Mouse (Mus musculus) embryonic facial prominence, embryonic 14.5 days (tissue): ENCODE measurements around the gene Panx1. TPM values are rescaled to one million over a fixed set of nuclear protein-coding genes. Genes with fewer than 3 reads are reported as not detected.

Experiments
- ATAC-seq: fragments of 200-750 bp; cut with Nextera tagmentation; 2 replicates; pipeline ENCODE4 v1.8.0; 2017; ENCODE audit warnings: low read depth, moderate number of reproducible peaks, moderate TSS enrichment
- DNase-seq: peaks from one replicate; pipeline ENCODE4 v3.0.0-alpha.2; 2015; ENCODE audit warnings: low spot score
- H3K27ac ChIP-seq: fragments of 300-500 bp; sonication (generic); replicated peaks from 2 replicates; pipeline ENCODE4 v1.5.1; 2014; ENCODE audit warnings: low read depth, mild to moderate bottlenecking, low read length, moderate library complexity
- H3K27me3 ChIP-seq: fragments of 300-500 bp; sonication (generic); replicated peaks from 2 replicates; pipeline ENCODE4 v1.6.1; 2014; ENCODE audit warnings: low read length; ENCODE audit not compliant: control insufficient read depth, insufficient read depth
- H3K36me3 ChIP-seq: fragments of 300-500 bp; sonication (generic); 2 replicates; pipeline ENCODE4 v1.6.1; 2014; ENCODE audit warnings: low read length, mixed read lengths; ENCODE audit not compliant: control insufficient read depth, insufficient read depth
- H3K4me1 ChIP-seq: fragments of 300-500 bp; sonication (generic); 2 replicates; pipeline ENCODE4 v1.6.1; 2014; ENCODE audit warnings: antibody characterized with exemption, low read length; ENCODE audit not compliant: control insufficient read depth, insufficient read depth
- H3K4me2 ChIP-seq: fragments of 300-500 bp; sonication (generic); 2 replicates; pipeline ENCODE4 v1.6.1; 2014; ENCODE audit warnings: low read depth, mild to moderate bottlenecking, low read length, moderate library complexity, mixed read lengths
- H3K4me3 ChIP-seq: fragments of 300-500 bp; sonication (generic); 2 replicates; pipeline ENCODE4 v1.5.1; 2014; ENCODE audit warnings: low read depth, mild to moderate bottlenecking, low read length
- H3K9ac ChIP-seq: fragments of 300-500 bp; sonication (generic); 2 replicates; pipeline ENCODE4 v1.6.1; 2014; ENCODE audit warnings: low read depth, mild to moderate bottlenecking, low read length, moderate library complexity, mixed read lengths
- H3K9me3 ChIP-seq: fragments of 300-500 bp; sonication (generic); 2 replicates; pipeline ENCODE4 v1.6.1; 2016; ENCODE audit warnings: low read length; ENCODE audit not compliant: control insufficient read depth
- WGBS: fragments of 180-500 bp; shearing (Covaris S2); extraction: QIAGEN DNeasy Blood & Tissue Kit; methylation state at CpG from one replicate; pipeline ENCODE4 v1.1.7; 2014; 5-methylcytosine and 5-hydroxymethylcytosine counted together
- polyA plus RNA-seq: library from polyadenylated mRNA; unstranded; fragments of >200 nt; fragmentation: Nextera tagmentation; extraction: Ambion mirVana; gene quantifications from 2 replicates; pipeline ENCODE4 v1.2.1, GENCODE M21; 2014

Panx1 gene
- polyA plus RNA-seq, 1 experiment from 2014 or later, result 48.3 TPM

- Histone ChIP-seq H3K4me2 (no peak overlapping the region), H3K9me3 (no peaks in the 10 kb centered on the region), H3K4me1 (no peaks in the 10 kb centered on the region), H3K27ac (no peak overlapping the region), H3K36me3 (no peaks in the 10 kb centered on the region), H3K27me3 (no peaks in the 10 kb centered on the region), H3K9ac (no peak overlapping the region), H3K4me3 (no peak overlapping the region)
- ATAC-seq (no peak), DNase-seq (no peak)
- WGBS, result 84% methylated on average over 4 of the region's 4 CpGs
Observed at GRCm38 (mm10) chr9:15032797-15033196, 12.5 kb downstream of the Panx1 start.

GRCm38 (mm10) chr9:15030771-15031170, 14.5 kb downstream of the Panx1 start:
- ATAC-seq (no peak), DNase-seq (no peak)
- Histone ChIP-seq H3K4me1 (no peaks in the 10 kb centered on the region), H3K36me3 (no peaks in the 10 kb centered on the region), H3K9me3 (no peaks in the 10 kb centered on the region), H3K9ac (0 out of 2 replicates have a peak overlapping the region, but pooled peaks have one; percentile 9), H3K4me3 (no peak overlapping the region), H3K27me3 (no peaks in the 10 kb centered on the region), H3K4me2 (no peak overlapping the region), H3K27ac (no peak overlapping the region)
- 60% methylated on average over 8 of the region's 8 CpGs for WGBS

GRCm38 (mm10) chr9:15029025-15029727, 16.1 kb downstream of the Panx1 start:
- Histone ChIP-seq H3K4me2 (no peak overlapping the region), H3K27ac (no peak overlapping the region), H3K4me3 (no peak overlapping the region), H3K9ac (no peak overlapping the region), H3K36me3 (no peaks in the 10 kb centered on the region), H3K4me1 (no peaks in the 10 kb centered on the region), H3K9me3 (no peaks in the 10 kb centered on the region), H3K27me3 (no peaks in the 10 kb centered on the region)
- ATAC-seq, result peak; percentile 62; the same call in 1 of the 2 replicates
- peak; percentile 43 for DNase-seq
- WGBS, result 60% methylated on average over 4 of the region's 5 CpGs

GRCm38 (mm10) chr9:15027725-15028124, 17.6 kb downstream of the Panx1 start:
- Histone ChIP-seq H3K9me3 (no peaks in the 10 kb centered on the region), H3K27me3 (no peaks in the 10 kb centered on the region), H3K27ac (no peak overlapping the region), H3K36me3 (no peaks in the 10 kb centered on the region), H3K4me3 (no peak overlapping the region), H3K4me2 (no peak overlapping the region), H3K4me1 (no peaks in the 10 kb centered on the region), H3K9ac (no peak overlapping the region)
- ATAC-seq (no peak), DNase-seq (no peak)
- 64% methylated on average over 3 of the region's 3 CpGs for WGBS

- DNase-seq (no peak), ATAC-seq (no peak)
- 94% methylated on average over 1 of the region's 1 CpGs for WGBS
- no peak overlapping the region for H3K4me2 ChIP-seq
- H3K9ac ChIP-seq, result no peak overlapping the region
- no peak overlapping the region for H3K27ac ChIP-seq
- no peaks in the 10 kb centered on the region for H3K4me1 ChIP-seq
- H3K27me3 ChIP-seq, result no peaks in the 10 kb centered on the region
- no peaks in the 10 kb centered on the region for H3K36me3 ChIP-seq
- H3K9me3 ChIP-seq, result no peaks in the 10 kb centered on the region
- H3K4me3 ChIP-seq, result no peak overlapping the region
Observed at GRCm38 (mm10) chr9:15023049-15023448, 22.2 kb downstream of the Panx1 start.

- DNase-seq (no peak), ATAC-seq (no peak)
- Histone ChIP-seq H3K4me1 (no peaks in the 10 kb centered on the region), H3K27ac (no peak overlapping the region), H3K9me3 (no peaks in the 10 kb centered on the region), H3K36me3 (peaks cover 4% of the 10 kb centered on the region; the same call in 1 of the 2 replicates), H3K4me3 (no peak overlapping the region), H3K27me3 (no peaks in the 10 kb centered on the region), H3K4me2 (no peak overlapping the region), H3K9ac (no peak overlapping the region)
- 84% methylated on average over 9 of the region's 9 CpGs for WGBS
Observed at GRCm38 (mm10) chr9:15021156-15021555, 24.1 kb downstream of the Panx1 start.

- Histone ChIP-seq H3K27me3 (no peaks in the 10 kb centered on the region), H3K27ac (no peak overlapping the region), H3K4me1 (no peaks in the 10 kb centered on the region), H3K9me3 (no peaks in the 10 kb centered on the region), H3K9ac (no peak overlapping the region), H3K36me3 (peaks cover 4% of the 10 kb centered on the region; the same call in 1 of the 2 replicates), H3K4me3 (no peak overlapping the region), H3K4me2 (no peak overlapping the region)
- ATAC-seq (no peak), DNase-seq (no peak)
- 85% methylated on average over 5 of the region's 5 CpGs for WGBS
Observed at GRCm38 (mm10) chr9:15020561-15021080, 24.7 kb downstream of the Panx1 start.

- no peak for ATAC-seq
- WGBS, result 76% methylated on average over 5 of the region's 5 CpGs
- Histone ChIP-seq H3K9me3 (no peaks in the 10 kb centered on the region), H3K36me3 (peaks cover 4% of the 10 kb centered on the region; the same call in 1 of the 2 replicates), H3K4me1 (no peaks in the 10 kb centered on the region), H3K27ac (no peak overlapping the region), H3K4me3 (no peak overlapping the region), H3K9ac (no peak overlapping the region), H3K27me3 (no peaks in the 10 kb centered on the region), H3K4me2 (no peak overlapping the region)
- no peak for DNase-seq
Observed at GRCm38 (mm10) chr9:15018756-15019131, 26.5 kb downstream of the Panx1 start.
